Mouse (Mus musculus): Measurements from ENCODE around the gene Gpr39. TPM values are rescaled to one million over a fixed set of nuclear protein-coding genes. Genes with fewer than 3 reads are reported as not detected.

The Gpr39 gene
- total and polyA plus RNA-seq, 2 experiments, result 3.7 to 5.2 TPM

GRCm38 (mm10) chr1:125684423-125684822 is 7.6 kb downstream of the Gpr39 start:
- Histone ChIP-seq H3K9ac (ENCODE audit: low read depth, low read length) (no peak overlapping the region), H3K79me2 (ENCODE audit: control insufficient read depth, insufficient read depth, low read length) (peaks cover 3% of the 10 kb centered on the region; the same call in 1 of the 2 replicates), H3K4me3 (ENCODE audit: insufficient read depth, low read depth, low read length) (no peak overlapping the region), H3K4me1 (ENCODE audit: control insufficient read depth, insufficient read depth, low read length) (peaks cover 5% of the 10 kb centered on the region), H3K27ac (replicated peaks; ENCODE audit: insufficient read depth, low read depth, low read length) (no peak overlapping the region), H3K27me3 (ENCODE audit: control insufficient read depth, insufficient read depth, low read length) (no peaks in the 10 kb centered on the region), H3K36me3 (ENCODE audit: control insufficient read depth, insufficient read depth, low read length) (no peaks in the 10 kb centered on the region)
- no peak for TF ChIP-seq POLR2A (IDR thresholded peaks at IDR 0.05; ENCODE audit: extremely low read depth, insufficient read depth, low read length)
- TF ChIP-seq CTCF (IDR thresholded peaks at IDR 0.05; ENCODE audit: low read depth, low read length), result no peak
- peak; percentile 54 for DNase-seq (ENCODE audit: extremely low read depth, low read depth, low spot score)
- 62% methylated on average over 3 of the region's 3 CpGs for WGBS

GRCm38 (mm10) chr1:125685304-125685703 is 8.5 kb downstream of the Gpr39 start:
- Histone ChIP-seq H3K36me3 (ENCODE audit: control insufficient read depth, insufficient read depth, low read length) (no peaks in the 10 kb centered on the region), H3K79me2 (ENCODE audit: control insufficient read depth, insufficient read depth, low read length) (peaks cover 1% of the 10 kb centered on the region; the same call in 1 of the 2 replicates), H3K9ac (ENCODE audit: low read depth, low read length) (no peak overlapping the region), H3K27ac (replicated peaks; ENCODE audit: insufficient read depth, low read depth, low read length) (peak overlapping the region; percentile 56), H3K27me3 (ENCODE audit: control insufficient read depth, insufficient read depth, low read length) (no peaks in the 10 kb centered on the region), H3K4me1 (ENCODE audit: control insufficient read depth, insufficient read depth, low read length) (peaks cover 5% of the 10 kb centered on the region), H3K4me3 (ENCODE audit: insufficient read depth, low read depth, low read length) (no peak overlapping the region)
- WGBS, result 25% methylated on average over 1 of the region's 1 CpGs
- TF ChIP-seq POLR2A (IDR thresholded peaks at IDR 0.05; ENCODE audit: extremely low read depth, insufficient read depth, low read length) (no peak), CTCF (IDR thresholded peaks at IDR 0.05; ENCODE audit: low read depth, low read length) (no peak)
- DNase-seq (ENCODE audit: extremely low read depth, low read depth, low spot score), result peak; percentile 73

- no peaks in the 10 kb centered on the region for H3K79me2 ChIP-seq (ENCODE audit: control insufficient read depth, insufficient read depth, low read length)
- no peak overlapping the region for H3K27ac ChIP-seq (replicated peaks; ENCODE audit: insufficient read depth, low read depth, low read length)
- DNase-seq (ENCODE audit: extremely low read depth, low read depth, low spot score), result no peak
- WGBS, result 89% methylated on average over 13 of the region's 13 CpGs
- H3K27me3 ChIP-seq (ENCODE audit: control insufficient read depth, insufficient read depth, low read length), result no peaks in the 10 kb centered on the region
- no peaks in the 10 kb centered on the region for H3K36me3 ChIP-seq (ENCODE audit: control insufficient read depth, insufficient read depth, low read length)
- no peak overlapping the region for H3K9ac ChIP-seq (ENCODE audit: low read depth, low read length)
- no peak for TF ChIP-seq POLR2A (IDR thresholded peaks at IDR 0.05; ENCODE audit: extremely low read depth, insufficient read depth, low read length)
- no peak for TF ChIP-seq CTCF (IDR thresholded peaks at IDR 0.05; ENCODE audit: low read depth, low read length)
- peaks cover 5% of the 10 kb centered on the region for H3K4me1 ChIP-seq (ENCODE audit: control insufficient read depth, insufficient read depth, low read length)
- no peak overlapping the region for H3K4me3 ChIP-seq (ENCODE audit: insufficient read depth, low read depth, low read length)
Observed at GRCm38 (mm10) chr1:125687701-125688420, 11.1 kb downstream of the Gpr39 start.

GRCm38 (mm10) chr1:125693541-125693940 is 16.7 kb downstream of the Gpr39 start:
- H3K79me2 ChIP-seq (ENCODE audit: control insufficient read depth, insufficient read depth, low read length), result peaks cover 6% of the 10 kb centered on the region; the same call in 1 of the 2 replicates
- no peak overlapping the region for H3K4me3 ChIP-seq (ENCODE audit: insufficient read depth, low read depth, low read length)
- no peak overlapping the region for H3K9ac ChIP-seq (ENCODE audit: low read depth, low read length)
- no peak overlapping the region for H3K27ac ChIP-seq (replicated peaks; ENCODE audit: insufficient read depth, low read depth, low read length)
- peaks cover 5% of the 10 kb centered on the region for H3K4me1 ChIP-seq (ENCODE audit: control insufficient read depth, insufficient read depth, low read length)
- H3K36me3 ChIP-seq (ENCODE audit: control insufficient read depth, insufficient read depth, low read length), result no peaks in the 10 kb centered on the region
- DNase-seq (ENCODE audit: extremely low read depth, low read depth, low spot score), result peak; percentile 79
- no peaks in the 10 kb centered on the region for H3K27me3 ChIP-seq (ENCODE audit: control insufficient read depth, insufficient read depth, low read length)
- no peak for TF ChIP-seq CTCF (IDR thresholded peaks at IDR 0.05; ENCODE audit: low read depth, low read length)
- TF ChIP-seq POLR2A (IDR thresholded peaks at IDR 0.05; ENCODE audit: extremely low read depth, insufficient read depth, low read length), result no peak

- 22% methylated on average over 5 of the region's 5 CpGs for WGBS
- Histone ChIP-seq H3K27ac (replicated peaks; ENCODE audit: insufficient read depth, low read depth, low read length) (peak overlapping the region; percentile 99), H3K36me3 (ENCODE audit: control insufficient read depth, insufficient read depth, low read length) (no peaks in the 10 kb centered on the region), H3K79me2 (ENCODE audit: control insufficient read depth, insufficient read depth, low read length) (peaks cover 6% of the 10 kb centered on the region; the same call in 1 of the 2 replicates), H3K27me3 (ENCODE audit: control insufficient read depth, insufficient read depth, low read length) (no peaks in the 10 kb centered on the region), H3K9ac (ENCODE audit: low read depth, low read length) (no peak overlapping the region), H3K4me1 (ENCODE audit: control insufficient read depth, insufficient read depth, low read length) (peaks cover 5% of the 10 kb centered on the region), H3K4me3 (ENCODE audit: insufficient read depth, low read depth, low read length) (no peak overlapping the region)
- TF ChIP-seq CTCF (IDR thresholded peaks at IDR 0.05; ENCODE audit: low read depth, low read length) (no peak), POLR2A (IDR thresholded peaks at IDR 0.05; ENCODE audit: extremely low read depth, insufficient read depth, low read length) (no peak)
- peak; percentile 99 for DNase-seq (ENCODE audit: extremely low read depth, low read depth, low spot score)
Observed at GRCm38 (mm10) chr1:125694338-125694737, 17.5 kb downstream of the Gpr39 start.

GRCm38 (mm10) chr1:125701101-125701590 is 24.4 kb downstream of the Gpr39 start:
- Histone ChIP-seq H3K9ac (ENCODE audit: low read depth, low read length) (no peak overlapping the region), H3K4me1 (ENCODE audit: control insufficient read depth, insufficient read depth, low read length) (no peaks in the 10 kb centered on the region), H3K79me2 (ENCODE audit: control insufficient read depth, insufficient read depth, low read length) (0 out of 2 replicates have a peak, but pooled peaks cover 2% of the 10 kb centered on the region), H3K36me3 (ENCODE audit: control insufficient read depth, insufficient read depth, low read length) (no peaks in the 10 kb centered on the region), H3K4me3 (ENCODE audit: insufficient read depth, low read depth, low read length) (no peak overlapping the region), H3K27me3 (ENCODE audit: control insufficient read depth, insufficient read depth, low read length) (no peaks in the 10 kb centered on the region), H3K27ac (replicated peaks; ENCODE audit: insufficient read depth, low read depth, low read length) (no peak overlapping the region)
- no peak for DNase-seq (ENCODE audit: extremely low read depth, low read depth, low spot score)
- 71% methylated on average over 4 of the region's 4 CpGs for WGBS
- no peak for TF ChIP-seq CTCF (IDR thresholded peaks at IDR 0.05; ENCODE audit: low read depth, low read length)
- TF ChIP-seq POLR2A (IDR thresholded peaks at IDR 0.05; ENCODE audit: extremely low read depth, insufficient read depth, low read length), result no peak
